Mouse (Mus musculus): Measurements from ENCODE around the gene Rhof. TPM values are rescaled to one million over a fixed set of nuclear protein-coding genes. Genes with fewer than 3 reads are reported as not detected.

Gene Rhof
- polyA plus RNA-seq, 1 experiment from 2014 or later: 18.7 TPM

DNA sequence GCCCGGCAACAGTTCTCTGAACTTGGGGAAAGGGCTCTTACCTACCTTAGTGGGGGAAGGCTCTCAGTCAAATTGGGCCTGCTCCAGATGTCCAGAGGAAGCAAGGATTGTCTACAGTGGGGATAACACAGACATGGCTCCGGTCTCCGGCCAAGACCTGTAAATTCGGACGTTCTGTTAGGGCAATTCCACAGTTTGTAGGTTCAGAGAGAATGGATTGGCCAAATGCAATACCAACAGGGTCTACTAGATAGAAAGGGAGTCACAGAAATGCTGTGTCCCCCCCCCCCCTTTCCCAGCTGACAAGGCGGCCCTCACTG is 5.4 kb upstream of the Rhof start:
- peaks cover 49% of the 10 kb centered on the region for H3K4me1 ChIP-seq (replicated peaks; ENCODE audit: control insufficient read depth, insufficient read depth, low read length)
- no peak for ATAC-seq
- H3K4me3 ChIP-seq (replicated peaks; ENCODE audit: low read length): peak overlapping the region; percentile 63
- H3K27me3 ChIP-seq (replicated peaks; ENCODE audit: control insufficient read depth, insufficient read depth, low read length): no peaks in the 10 kb centered on the region
- H3K36me3 ChIP-seq (ENCODE audit: control insufficient read depth, insufficient read depth): peaks cover 2% of the 10 kb centered on the region; the same call in 1 of the 2 replicates
- no peaks in the 10 kb centered on the region for H3K9me3 ChIP-seq (ENCODE audit: control insufficient read depth, low read length)
- peak overlapping the region; percentile 98 for H3K9ac ChIP-seq (replicated peaks; ENCODE audit: low read depth, low read length)
- H3K27ac ChIP-seq (ENCODE audit: low read length): peak overlapping the region; percentile 100
- 2% methylated on average over 5 of the region's 6 CpGs for WGBS
- H3K4me2 ChIP-seq (ENCODE audit: low read length): peak overlapping the region; percentile 99

- Histone ChIP-seq H3K36me3 (ENCODE audit: control insufficient read depth, insufficient read depth) (peaks cover 2% of the 10 kb centered on the region; the same call in 1 of the 2 replicates), H3K4me3 (replicated peaks; ENCODE audit: low read length) (peak overlapping the region; percentile 63), H3K27ac (ENCODE audit: low read length) (peak overlapping the region; percentile 100), H3K27me3 (replicated peaks; ENCODE audit: control insufficient read depth, insufficient read depth, low read length) (no peaks in the 10 kb centered on the region), H3K9me3 (ENCODE audit: control insufficient read depth, low read length) (no peaks in the 10 kb centered on the region), H3K4me1 (replicated peaks; ENCODE audit: control insufficient read depth, insufficient read depth, low read length) (peaks cover 55% of the 10 kb centered on the region), H3K4me2 (ENCODE audit: low read length) (peak overlapping the region; percentile 99), H3K9ac (replicated peaks; ENCODE audit: low read depth, low read length) (peak overlapping the region; percentile 98)
- ATAC-seq: no peak
- WGBS: 1% methylated on average over 20 of the region's 20 CpGs
Measured at GRCm38 (mm10) chr5:123137044-123137909, 4.8 kb upstream of the Rhof start.

DNA sequence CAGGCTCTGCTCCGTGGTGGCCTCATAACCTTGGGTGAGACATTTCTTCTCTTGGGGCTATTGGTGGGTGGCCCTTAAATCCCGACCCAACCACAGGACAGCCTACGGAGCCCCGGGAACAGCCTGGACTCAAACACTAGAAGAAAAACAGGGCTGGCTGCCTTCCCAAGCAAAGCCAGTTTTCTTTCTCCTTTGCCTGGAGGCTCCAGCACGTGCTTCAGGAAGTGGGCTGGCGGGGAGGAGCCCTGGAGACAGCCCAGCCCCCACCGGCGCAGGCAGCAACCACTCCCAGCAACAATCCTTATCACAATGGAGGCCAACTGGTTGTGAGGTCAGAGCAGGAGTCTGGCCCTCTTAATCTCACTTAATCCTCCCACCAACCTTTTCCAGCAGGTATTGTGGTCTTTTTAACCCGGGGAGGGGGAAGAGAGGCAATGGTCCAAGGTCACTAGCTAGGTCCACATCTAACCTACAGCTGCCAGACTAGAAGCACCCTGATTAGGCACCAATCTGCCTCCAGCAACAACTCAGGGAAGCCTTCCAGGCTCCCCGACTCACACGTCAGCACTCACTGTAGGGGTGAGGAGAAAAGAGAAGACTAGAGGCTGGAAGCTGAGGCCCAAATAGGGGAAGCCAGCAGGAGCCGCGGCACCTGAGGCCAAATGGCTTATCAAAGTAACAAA is 4.0 kb upstream of the Rhof start:
- peak overlapping the region; percentile 100 for H3K27ac ChIP-seq (ENCODE audit: low read length)
- H3K36me3 ChIP-seq (ENCODE audit: control insufficient read depth, insufficient read depth): peaks cover 2% of the 10 kb centered on the region; the same call in 1 of the 2 replicates
- no peaks in the 10 kb centered on the region for H3K27me3 ChIP-seq (replicated peaks; ENCODE audit: control insufficient read depth, insufficient read depth, low read length)
- H3K4me1 ChIP-seq (replicated peaks; ENCODE audit: control insufficient read depth, insufficient read depth, low read length): peaks cover 62% of the 10 kb centered on the region
- H3K4me3 ChIP-seq (replicated peaks; ENCODE audit: low read length): peak overlapping the region; percentile 63
- under 1% methylated on average over 13 of the region's 13 CpGs for WGBS
- peak overlapping the region; percentile 98 for H3K9ac ChIP-seq (replicated peaks; ENCODE audit: low read depth, low read length)
- peak overlapping the region; percentile 99 for H3K4me2 ChIP-seq (ENCODE audit: low read length)
- peak; percentile 43 for ATAC-seq
- H3K9me3 ChIP-seq (ENCODE audit: control insufficient read depth, low read length): no peaks in the 10 kb centered on the region

DNA sequence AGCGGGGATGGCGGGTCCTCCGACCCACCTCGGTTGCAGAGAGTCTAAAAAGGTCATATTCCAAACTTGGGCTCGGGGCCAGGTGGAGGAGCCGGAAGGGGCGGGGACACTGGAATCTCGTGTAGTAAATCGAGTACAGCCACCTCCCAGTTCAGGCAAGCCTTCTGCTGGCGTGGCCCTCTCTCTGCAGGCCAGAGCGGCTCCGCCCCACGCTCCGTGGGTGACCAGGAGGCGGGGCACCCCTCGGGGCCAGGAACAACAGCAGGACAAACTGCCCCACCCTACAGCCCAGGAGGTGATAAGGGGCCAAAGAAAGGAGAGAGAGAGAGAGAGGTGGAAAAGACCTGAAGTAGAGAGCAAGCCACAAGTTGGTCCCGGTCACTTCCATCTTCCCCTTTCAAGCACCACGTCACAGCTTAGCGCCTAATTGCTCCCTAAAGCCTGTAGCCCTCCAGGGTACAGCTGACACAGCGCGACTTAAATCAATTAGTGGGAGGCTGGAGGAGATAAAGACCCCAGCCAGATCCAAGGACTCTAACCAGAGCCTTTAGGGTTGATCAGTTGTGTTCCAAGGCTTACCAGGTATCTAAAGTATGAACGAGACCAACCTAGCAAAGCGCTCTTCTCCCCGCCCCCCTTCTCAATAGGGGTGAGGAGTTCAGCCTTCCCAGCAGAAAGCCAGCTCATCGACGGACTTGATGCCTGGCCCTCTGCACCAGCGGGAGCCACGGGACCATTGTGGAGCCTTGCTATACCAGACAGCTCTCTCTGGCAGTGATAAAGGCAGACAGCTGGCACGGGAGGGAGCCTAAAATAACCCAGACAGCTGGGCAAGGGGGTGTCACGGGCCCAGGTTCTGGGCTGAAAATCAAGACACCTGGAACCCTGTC is 3.2 kb upstream of the Rhof start:
- 1% methylated on average over 30 of the region's 30 CpGs for WGBS
- peak overlapping the region; percentile 98 for H3K9ac ChIP-seq (replicated peaks; ENCODE audit: low read depth, low read length)
- peak; percentile 9; the same call in 1 of the 2 replicates for ATAC-seq
- no peaks in the 10 kb centered on the region for H3K27me3 ChIP-seq (replicated peaks; ENCODE audit: control insufficient read depth, insufficient read depth, low read length)
- no peaks in the 10 kb centered on the region for H3K9me3 ChIP-seq (ENCODE audit: control insufficient read depth, low read length)
- H3K4me1 ChIP-seq (replicated peaks; ENCODE audit: control insufficient read depth, insufficient read depth, low read length): peaks cover 63% of the 10 kb centered on the region
- H3K4me3 ChIP-seq (replicated peaks; ENCODE audit: low read length): peak overlapping the region; percentile 63
- H3K27ac ChIP-seq (ENCODE audit: low read length): peak overlapping the region; percentile 100
- peak overlapping the region; percentile 99 for H3K4me2 ChIP-seq (ENCODE audit: low read length)
- peaks cover 2% of the 10 kb centered on the region; the same call in 1 of the 2 replicates for H3K36me3 ChIP-seq (ENCODE audit: control insufficient read depth, insufficient read depth)

- Histone ChIP-seq H3K9ac (replicated peaks; ENCODE audit: low read depth, low read length) (peak overlapping the region; percentile 98), H3K27me3 (replicated peaks; ENCODE audit: control insufficient read depth, insufficient read depth, low read length) (no peaks in the 10 kb centered on the region), H3K36me3 (ENCODE audit: control insufficient read depth, insufficient read depth) (peaks cover 2% of the 10 kb centered on the region; the same call in 1 of the 2 replicates), H3K27ac (ENCODE audit: low read length) (peak overlapping the region; percentile 100), H3K4me2 (ENCODE audit: low read length) (peak overlapping the region; percentile 99), H3K9me3 (ENCODE audit: control insufficient read depth, low read length) (no peaks in the 10 kb centered on the region), H3K4me1 (replicated peaks; ENCODE audit: control insufficient read depth, insufficient read depth, low read length) (peaks cover 63% of the 10 kb centered on the region), H3K4me3 (replicated peaks; ENCODE audit: low read length) (peak overlapping the region; percentile 63)
- no peak for ATAC-seq
- WGBS: 25% methylated on average over 8 of the region's 8 CpGs
Measured at GRCm38 (mm10) chr5:123134875-123135382, 2.4 kb upstream of the Rhof start.

DNA sequence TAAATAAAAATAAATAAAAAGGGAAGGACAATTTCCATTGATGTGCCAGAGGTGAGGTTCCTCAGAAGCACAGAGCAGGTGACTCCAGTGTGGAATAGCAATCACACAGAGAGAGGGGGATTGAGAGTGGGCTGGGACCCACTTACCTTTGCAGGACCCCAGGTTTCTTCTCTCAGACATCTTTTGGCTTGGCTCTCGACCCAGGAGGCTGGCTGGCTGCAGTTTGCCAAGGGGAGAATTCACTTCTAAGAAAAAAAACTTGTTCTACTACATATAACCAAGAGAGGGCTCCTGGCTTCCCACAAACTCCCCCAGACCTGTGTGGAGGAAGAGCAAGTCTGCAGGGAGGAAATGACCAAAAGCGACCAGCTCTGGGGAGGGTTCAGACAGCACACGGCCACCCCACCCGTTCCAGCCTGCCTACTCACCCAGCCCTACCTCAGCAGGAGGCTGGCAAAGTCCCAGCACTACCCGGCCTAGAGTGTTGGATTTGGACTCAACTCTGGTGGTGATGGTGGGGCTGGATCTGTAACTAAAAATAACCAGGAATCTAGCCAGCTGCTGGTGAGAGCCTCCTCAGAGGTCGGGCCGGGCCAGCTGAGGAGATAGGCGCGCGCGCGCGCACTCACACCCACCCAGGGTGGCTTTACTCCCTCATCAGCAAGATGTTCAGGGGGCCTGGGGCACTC is 1.8 kb upstream of the Rhof start:
- WGBS: 23% methylated on average over 13 of the region's 13 CpGs
- Histone ChIP-seq H3K4me1 (replicated peaks; ENCODE audit: control insufficient read depth, insufficient read depth, low read length) (peaks cover 63% of the 10 kb centered on the region), H3K27me3 (replicated peaks; ENCODE audit: control insufficient read depth, insufficient read depth, low read length) (no peaks in the 10 kb centered on the region), H3K9ac (replicated peaks; ENCODE audit: low read depth, low read length) (peak overlapping the region; percentile 98), H3K4me2 (ENCODE audit: low read length) (peak overlapping the region; percentile 99), H3K9me3 (ENCODE audit: control insufficient read depth, low read length) (no peaks in the 10 kb centered on the region), H3K4me3 (replicated peaks; ENCODE audit: low read length) (peak overlapping the region; percentile 63), H3K36me3 (ENCODE audit: control insufficient read depth, insufficient read depth) (peaks cover 2% of the 10 kb centered on the region; the same call in 1 of the 2 replicates), H3K27ac (ENCODE audit: low read length) (peak overlapping the region; percentile 100)
- no peak for ATAC-seq

- ATAC-seq: 0 out of 2 replicates have a peak, but pooled peaks have one; percentile 7
- H3K9me3 ChIP-seq (ENCODE audit: control insufficient read depth, low read length): no peaks in the 10 kb centered on the region
- peak overlapping the region; percentile 100 for H3K27ac ChIP-seq (ENCODE audit: low read length)
- no peaks in the 10 kb centered on the region for H3K27me3 ChIP-seq (replicated peaks; ENCODE audit: control insufficient read depth, insufficient read depth, low read length)
- no peak overlapping the region for H3K4me3 ChIP-seq (replicated peaks; ENCODE audit: low read length)
- peaks cover 2% of the 10 kb centered on the region; the same call in 1 of the 2 replicates for H3K36me3 ChIP-seq (ENCODE audit: control insufficient read depth, insufficient read depth)
- H3K4me1 ChIP-seq (replicated peaks; ENCODE audit: control insufficient read depth, insufficient read depth, low read length): peaks cover 63% of the 10 kb centered on the region
- 7% methylated on average over 7 of the region's 7 CpGs for WGBS
- peak overlapping the region; percentile 99 for H3K4me2 ChIP-seq (ENCODE audit: low read length)
- H3K9ac ChIP-seq (replicated peaks; ENCODE audit: low read depth, low read length): peak overlapping the region; percentile 98; the same call in 1 of the 2 replicates
Measured at GRCm38 (mm10) chr5:123133784-123134143, 1.3 kb upstream of the Rhof start.

DNA sequence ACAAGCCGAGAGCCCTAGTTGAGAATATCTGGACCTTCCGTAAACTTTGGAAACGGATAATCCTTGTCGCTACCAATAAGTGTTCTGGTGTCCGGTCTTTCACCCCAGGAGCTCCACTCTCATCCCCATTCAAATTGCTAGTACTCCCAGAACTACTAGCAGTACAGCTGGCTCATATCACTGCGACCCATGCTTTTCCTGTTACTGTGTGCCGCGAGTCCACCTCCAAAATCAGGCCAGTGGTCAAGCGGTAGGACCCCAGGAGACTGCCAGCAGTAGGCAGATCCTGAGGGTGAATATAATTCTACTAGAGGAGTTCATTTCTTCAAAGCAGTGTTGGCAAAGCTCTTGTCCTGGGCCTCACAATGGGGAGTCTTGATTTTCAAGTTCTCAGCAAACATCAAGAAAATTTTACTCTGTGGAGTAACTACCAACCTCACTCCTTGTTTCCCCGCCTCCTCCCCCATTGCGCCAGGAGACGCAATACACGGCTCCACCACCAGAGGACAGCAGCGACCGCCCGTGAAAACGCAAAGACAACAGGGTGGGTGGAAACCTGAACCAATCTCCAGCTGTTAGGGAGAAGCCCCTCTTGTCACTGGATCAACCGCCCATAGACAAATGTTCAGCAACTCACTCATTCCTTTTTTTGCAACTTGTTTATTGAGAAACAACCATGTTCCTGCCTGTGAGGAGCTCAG is 741 bp upstream of the Rhof start:
- Histone ChIP-seq H3K4me2 (ENCODE audit: low read length) (peak overlapping the region; percentile 99), H3K4me1 (replicated peaks; ENCODE audit: control insufficient read depth, insufficient read depth, low read length) (peaks cover 63% of the 10 kb centered on the region), H3K9ac (replicated peaks; ENCODE audit: low read depth, low read length) (peak overlapping the region; percentile 24; the same call in 1 of the 2 replicates), H3K27me3 (replicated peaks; ENCODE audit: control insufficient read depth, insufficient read depth, low read length) (no peaks in the 10 kb centered on the region), H3K36me3 (ENCODE audit: control insufficient read depth, insufficient read depth) (peaks cover 2% of the 10 kb centered on the region; the same call in 1 of the 2 replicates), H3K27ac (ENCODE audit: low read length) (peak overlapping the region; percentile 100), H3K4me3 (replicated peaks; ENCODE audit: low read length) (peak overlapping the region; percentile 48), H3K9me3 (ENCODE audit: control insufficient read depth, low read length) (no peaks in the 10 kb centered on the region)
- 19% methylated on average over 18 of the region's 18 CpGs for WGBS
- ATAC-seq: peak; percentile 15; the same call in 1 of the 2 replicates
